Mouse (Mus musculus) WW6 (cell line): ENCODE measurements at regions not wholly inside any gene's neighbourhood (a gene's known extent, or its start where the extent isn't known, plus 50 kb on each side); places are given as distances from the start of the nearest gene placed in this dataset.

Source experiments
- DNase-seq: peaks from one replicate; pipeline ENCODE4 v3.0.0-alpha.2; 2013; ENCODE audit warnings: low read depth, low spot score

- no peak for DNase-seq
These were observed 399.6 kb upstream of the Kazn start for GRCm38 (mm10) chr4:142638733-142639339.

- no peak for DNase-seq
These were observed 398.9 kb upstream of the Kazn start for GRCm38 (mm10) chr4:142638057-142638456.

DNA sequence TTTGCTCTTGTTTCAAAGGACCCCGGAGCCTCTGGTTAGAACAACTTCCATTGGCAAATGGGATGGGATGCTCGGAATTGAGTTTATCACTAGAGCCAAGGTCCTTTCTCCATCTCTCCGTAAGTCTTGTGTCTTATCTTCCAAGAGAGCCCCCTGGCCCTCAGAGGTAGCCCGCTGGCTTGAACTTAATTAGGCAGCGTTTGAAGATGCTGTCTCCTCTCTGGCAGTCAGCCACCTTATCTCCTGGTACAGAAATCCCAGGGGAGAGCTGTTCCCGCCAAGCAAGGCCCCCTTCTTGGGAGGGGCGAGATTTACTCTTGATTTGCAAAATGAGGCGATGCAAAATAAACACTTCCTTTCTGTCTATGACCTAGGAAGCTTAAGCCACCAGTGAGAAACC, 395.2 kb upstream of the Kazn start:
- no peak for DNase-seq

DNA sequence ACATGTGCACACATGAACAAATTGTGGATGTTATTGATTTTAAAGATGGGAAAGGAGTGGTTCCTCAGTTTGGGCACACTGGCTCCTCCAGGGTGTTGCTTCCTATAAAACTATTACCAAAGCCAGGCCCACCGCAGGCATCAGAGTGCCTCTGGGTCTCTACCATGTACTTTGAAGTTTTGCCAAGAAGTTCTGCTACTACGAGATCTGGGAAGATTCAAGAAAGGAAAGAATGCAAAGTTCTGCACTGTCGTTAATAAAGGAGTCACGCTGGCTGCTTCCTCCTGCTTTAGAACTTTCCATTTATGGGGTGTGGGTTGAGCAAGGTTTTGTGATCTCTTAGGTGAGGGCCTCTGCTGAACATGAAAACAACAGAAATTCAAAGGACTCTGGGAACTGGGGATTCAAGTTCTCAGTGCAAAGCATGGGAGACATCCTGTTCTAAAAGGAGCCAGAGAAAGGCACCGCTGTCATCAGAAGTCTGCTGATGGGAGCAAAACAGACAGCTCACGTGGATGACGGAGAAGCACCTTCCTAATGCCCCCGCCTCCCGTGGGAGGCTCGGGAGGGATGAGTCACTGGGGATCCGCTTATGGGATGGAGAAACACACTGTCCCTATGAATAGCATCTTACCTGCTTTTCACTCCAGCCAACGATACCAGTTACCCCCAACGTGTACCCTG, 394.6 kb upstream of the Kazn start:
- no peak for DNase-seq

GRCm38 (mm10) chr4:142626503-142627194, 387.4 kb upstream of the Kazn start:
- DNase-seq: no peak

DNA sequence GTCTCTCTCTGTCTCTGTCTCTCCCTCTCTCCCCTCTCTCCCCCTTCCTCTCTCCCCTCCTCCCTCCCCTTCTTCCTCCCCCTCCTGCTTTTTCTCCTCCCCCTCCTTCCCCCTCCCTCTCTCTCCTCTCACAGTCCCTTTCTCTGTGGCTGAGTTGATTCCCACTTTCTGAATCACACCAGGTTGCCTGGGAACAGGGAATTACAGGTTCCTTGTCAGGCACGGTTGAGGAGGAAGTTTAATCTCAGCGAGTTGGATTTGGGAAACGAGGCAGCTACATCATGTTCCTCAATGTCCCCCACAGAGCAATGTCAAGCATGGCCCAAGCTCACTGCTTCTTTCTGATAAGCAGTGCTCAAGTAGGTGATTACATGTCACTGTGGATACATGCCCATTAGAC, 386.3 kb upstream of the Kazn start:
- DNase-seq: no peak

- DNase-seq: no peak
These were observed 383.1 kb upstream of the Kazn start for GRCm38 (mm10) chr4:142622151-142622861.

DNA sequence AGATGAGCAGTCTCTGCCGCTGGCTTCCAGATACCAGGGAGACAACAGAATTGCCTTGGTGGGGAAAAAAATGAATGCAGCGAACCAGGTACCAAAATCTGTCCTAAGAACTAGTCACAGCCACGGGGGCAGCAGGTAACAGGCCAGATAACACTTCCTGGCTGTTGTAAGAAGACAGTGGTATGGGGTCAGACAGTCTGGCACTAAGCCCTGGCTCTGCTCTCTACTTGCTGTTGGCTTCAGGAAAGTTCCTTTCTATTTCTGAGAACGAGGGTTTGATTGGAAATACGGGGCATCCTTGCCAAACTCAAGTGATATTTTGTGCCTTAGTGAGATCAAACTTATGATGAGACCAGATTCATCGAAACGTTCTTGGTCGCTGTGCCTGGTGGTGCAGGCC, 380.2 kb upstream of the Kazn start:
- no peak for DNase-seq

DNA sequence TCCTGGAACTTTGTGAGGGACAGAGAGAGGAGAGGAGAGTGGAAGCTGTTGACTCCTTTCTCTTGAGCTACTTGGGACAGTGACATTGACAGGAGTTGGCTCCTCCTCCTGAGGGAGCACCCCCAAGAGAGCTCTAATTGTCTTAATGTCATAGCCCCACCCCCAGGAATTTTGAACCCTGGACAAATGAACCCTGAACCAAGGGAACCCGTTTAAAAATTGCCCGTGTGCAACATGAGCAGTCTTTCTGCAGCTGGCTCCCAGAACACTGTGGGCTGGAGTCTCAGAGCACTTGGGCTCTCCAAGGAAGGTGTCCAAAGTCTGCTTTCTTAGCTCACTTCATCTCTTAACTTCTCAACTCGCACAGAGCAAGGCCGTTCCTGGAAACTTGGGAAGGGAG, 379.6 kb upstream of the Kazn start:
- DNase-seq: no peak

DNA sequence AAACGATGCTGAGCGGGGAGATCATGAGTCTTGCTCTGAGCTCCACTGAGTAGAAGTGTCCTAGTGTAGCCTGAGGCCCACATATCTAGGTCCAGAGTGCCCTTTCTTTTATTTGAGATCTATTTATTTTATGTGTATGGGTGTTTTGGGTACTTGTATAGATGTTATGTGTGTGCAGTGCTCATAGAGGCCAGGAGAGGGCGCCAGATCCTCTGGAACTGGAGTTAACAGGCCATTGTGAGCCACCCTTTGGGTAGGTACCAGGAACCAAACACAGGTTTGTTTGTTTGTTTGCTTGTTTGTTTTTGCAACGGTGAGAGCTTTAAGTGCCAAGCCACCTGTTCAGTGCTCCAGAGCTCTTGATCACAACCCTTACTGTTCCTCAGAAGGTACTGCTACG, 378.5 kb upstream of the Kazn start:
- DNase-seq: peak; percentile 24

DNA sequence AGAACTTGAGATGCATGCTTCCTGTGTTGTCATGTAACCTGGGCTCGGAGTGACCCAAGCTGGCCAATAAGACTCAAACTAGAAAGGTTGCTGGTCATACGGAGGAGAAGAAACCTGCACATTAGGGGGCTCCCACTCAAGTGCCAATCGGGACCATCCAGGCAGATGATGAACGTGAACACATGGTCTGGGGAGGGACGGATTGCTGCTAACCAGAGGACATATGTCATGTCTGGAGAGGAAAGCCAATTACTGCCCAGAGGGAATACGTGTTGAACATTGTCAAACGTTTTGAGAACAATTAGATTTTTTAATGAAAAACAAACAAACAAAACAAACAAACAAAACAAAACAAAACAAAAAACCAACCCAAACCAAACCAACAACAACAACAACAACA, 377.7 kb upstream of the Kazn start:
- DNase-seq: no peak

- no peak for DNase-seq
These were observed 365.9 kb upstream of the Kazn start for GRCm38 (mm10) chr4:142605098-142605497.

DNA sequence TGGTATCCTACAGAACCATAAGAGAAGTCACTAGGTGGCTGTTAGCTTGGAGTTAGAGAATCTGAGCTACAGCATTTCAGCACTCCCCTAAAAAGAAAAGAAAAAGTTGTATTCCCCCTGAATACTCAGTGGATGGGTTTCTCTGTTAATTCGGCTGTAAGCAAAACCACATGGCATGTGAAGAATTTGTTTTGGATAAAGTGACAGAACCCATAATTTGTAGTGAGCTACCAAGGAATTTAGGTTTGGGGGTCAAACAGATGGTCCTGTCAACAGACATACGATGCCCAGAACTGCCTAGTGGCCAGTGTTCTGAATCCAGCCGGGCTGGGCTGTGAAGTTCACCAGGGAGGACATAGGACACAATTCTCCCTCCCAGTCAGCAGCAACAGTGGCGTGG, 358.0 kb upstream of the Kazn start:
- DNase-seq: no peak

DNA sequence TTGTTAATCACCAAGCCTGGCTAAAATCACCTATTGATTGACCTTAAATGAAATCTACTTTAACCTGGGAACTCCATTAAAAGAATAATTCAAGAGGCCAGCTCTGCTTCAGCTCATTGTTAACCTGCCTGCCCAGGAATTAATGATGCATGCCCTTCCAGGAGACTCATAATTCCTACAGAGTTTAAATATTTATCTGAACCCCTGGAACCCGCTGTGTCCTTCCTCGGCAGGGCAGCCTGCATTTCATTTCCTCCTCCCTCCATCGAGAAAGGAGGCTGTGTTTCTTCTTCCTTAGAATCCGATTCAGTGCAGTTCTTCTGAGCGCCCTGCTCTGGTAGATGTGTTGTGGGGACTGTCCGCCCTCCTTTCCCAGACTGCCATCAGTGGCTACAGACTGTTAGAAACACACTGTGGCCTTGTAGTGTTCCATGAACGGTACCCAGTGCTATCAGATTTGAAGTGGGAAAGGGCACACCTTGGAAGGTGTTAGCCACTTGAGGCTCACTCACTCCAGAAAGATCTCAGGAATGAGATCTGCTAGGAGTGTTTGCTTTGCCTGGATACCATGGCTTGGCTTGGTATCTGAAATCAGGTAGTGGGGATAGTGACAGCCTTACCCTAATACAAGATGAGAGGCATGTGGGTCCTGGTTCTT, 350.0 kb upstream of the Kazn start:
- DNase-seq: no peak

DNA sequence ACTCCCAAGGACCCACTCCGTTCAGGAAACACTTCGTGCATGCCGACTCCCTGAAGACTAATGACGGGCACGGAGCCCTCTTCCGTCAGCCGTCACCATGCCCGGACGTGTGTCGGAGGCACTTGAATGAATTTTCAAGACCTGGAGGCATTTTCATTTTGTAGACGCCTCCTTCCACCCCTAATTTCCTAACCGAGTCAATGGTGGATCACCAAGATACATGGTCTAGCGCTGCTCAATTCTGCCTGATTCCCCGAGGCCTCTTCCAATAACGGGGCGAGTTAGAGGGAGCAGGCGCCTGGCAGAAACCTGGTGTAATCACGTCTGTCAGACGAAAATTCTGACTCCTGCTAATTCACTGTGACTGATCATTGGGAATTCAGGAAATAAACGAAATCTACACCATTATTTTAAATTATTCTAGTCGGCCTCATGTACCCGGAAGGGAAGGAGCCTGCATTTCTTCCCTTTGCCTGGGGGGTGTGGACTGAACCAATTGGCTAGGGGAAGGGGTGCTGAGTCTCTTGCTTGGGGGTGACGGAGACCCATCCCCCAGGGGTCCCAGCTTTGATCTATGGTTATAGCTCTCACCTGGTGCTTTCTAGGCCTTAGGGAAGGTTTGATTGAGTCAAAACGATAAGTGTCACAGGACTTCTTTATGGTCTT, 349.4 kb upstream of the Kazn start:
- no peak for DNase-seq

- DNase-seq: no peak
These were observed 348.3 kb upstream of the Kazn start for GRCm38 (mm10) chr4:142587345-142588035.

- no peak for DNase-seq
These were observed 339.3 kb upstream of the Kazn start for GRCm38 (mm10) chr4:142578536-142578935.

- DNase-seq: no peak
These were observed 338.3 kb upstream of the Kazn start for GRCm38 (mm10) chr4:142577519-142577918.

DNA sequence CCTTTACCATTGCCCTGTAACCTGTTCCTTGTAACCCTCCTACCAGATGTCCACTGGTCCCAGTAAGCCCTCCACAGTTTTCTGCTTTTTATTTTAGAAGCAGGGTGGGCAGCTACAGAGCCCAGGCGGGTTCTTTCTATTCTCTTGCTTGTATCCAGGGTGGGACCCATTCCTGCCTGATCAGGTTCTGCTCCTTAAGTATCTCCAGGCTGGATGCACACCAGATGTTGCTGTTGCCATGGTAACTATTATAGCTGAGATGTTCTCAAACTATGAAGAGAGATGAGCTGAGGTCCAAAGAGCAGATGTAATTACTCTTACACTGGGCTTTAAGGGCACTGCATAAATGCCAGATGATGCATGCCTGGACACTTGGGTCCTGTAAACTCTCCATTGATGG, 335.3 kb upstream of the Kazn start:
- no peak for DNase-seq

DNA sequence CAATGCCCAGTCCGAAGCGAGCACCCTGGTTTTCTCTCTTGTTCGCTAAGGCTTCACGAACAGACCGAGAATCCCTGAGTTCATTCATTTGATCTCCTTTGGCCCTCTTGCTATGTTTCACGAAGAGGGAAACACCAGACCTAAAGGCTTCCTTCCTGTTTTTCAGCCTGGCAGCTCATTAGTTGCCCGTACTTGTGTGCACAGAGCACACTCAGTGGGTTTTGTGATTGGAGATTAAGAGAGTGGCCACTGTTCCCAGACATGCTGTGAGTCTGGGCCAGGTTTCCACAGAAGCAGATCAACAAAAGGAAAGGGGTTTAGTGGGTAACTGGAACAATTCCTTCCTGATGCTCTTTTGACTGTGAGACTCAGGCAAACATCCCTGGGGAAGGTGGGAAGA, 331.5 kb upstream of the Kazn start:
- DNase-seq: no peak

DNA sequence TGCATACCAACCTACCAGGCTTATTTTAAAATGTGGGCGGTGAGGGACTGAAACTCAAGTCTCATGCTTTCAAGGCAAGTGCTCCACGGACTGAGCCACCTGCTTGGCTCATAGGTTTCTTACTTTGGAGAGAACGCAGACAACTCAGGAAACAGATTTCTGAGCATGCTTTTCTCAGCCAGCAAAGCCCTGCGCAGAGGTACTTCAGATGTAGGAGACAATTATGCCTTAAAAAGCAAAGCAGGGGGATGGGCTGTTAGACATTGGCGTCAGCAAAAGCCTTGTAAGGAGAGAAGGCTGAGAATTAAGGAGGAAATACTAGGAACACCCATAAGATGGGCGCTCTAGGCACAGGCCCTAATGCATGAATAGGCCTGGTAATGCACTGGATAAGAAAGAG, 329.4 kb upstream of the Kazn start:
- DNase-seq: no peak
